Mouse (Mus musculus): Measurements from ENCODE around the gene Gm21776. TPM values are rescaled to one million over a fixed set of nuclear protein-coding genes. Genes with fewer than 3 reads are reported as not detected.

Gene Gm21776
- polyA plus RNA-seq (2015; fragmentation: Nextera tagmentation; extraction: Ambion mirVana): not detected in 2 replicates

GRCm38 (mm10) chrY:76378362-76378761 lies at the start of gene Gm21776:
Gene Gm21776, plus strand, starts transcription at chrY:76378662.

All from skeletal muscle tissue, postnatal 0 days (tissue).